Mouse (Mus musculus) heart, adult 11 months (tissue): ENCODE results near the gene Otop1.

Source experiments
- DNase-seq: peaks from one replicate; pipeline ENCODE4 v3.0.0; 2022

The Otop1 gene

GRCm38 (mm10) chr5:38275771-38276170 lies at the start of gene Otop1:
Gene Otop1, plus strand, starts transcription at chr5:38275972.
- peak; percentile 74 for DNase-seq

GRCm38 (mm10) chr5:38235422-38235821 lies 40.4 kb upstream of the Otop1 start:
- peak; percentile 92 for DNase-seq

- peak; percentile 76 for DNase-seq
Observed at GRCm38 (mm10) chr5:38236627-38237026, 39.1 kb upstream of the Otop1 start.

GRCm38 (mm10) chr5:38240727-38241472 lies 34.9 kb upstream of the Otop1 start:
- DNase-seq = peak; percentile 82

- peak; percentile 75 for DNase-seq
Observed at GRCm38 (mm10) chr5:38241473-38241834, 34.3 kb upstream of the Otop1 start.

GRCm38 (mm10) chr5:38241966-38242365 lies 33.8 kb upstream of the Otop1 start:
- DNase-seq = peak; percentile 58

- DNase-seq = peak; percentile 40
Observed at GRCm38 (mm10) chr5:38255195-38255594, 20.6 kb upstream of the Otop1 start.

- DNase-seq = peak; percentile 86
Observed at GRCm38 (mm10) chr5:38255644-38256043, 20.1 kb upstream of the Otop1 start.

- DNase-seq = peak; percentile 58
Observed at GRCm38 (mm10) chr5:38256551-38256950, 19.2 kb upstream of the Otop1 start.

- DNase-seq = peak; percentile 63
Observed at GRCm38 (mm10) chr5:38258034-38258772, 17.6 kb upstream of the Otop1 start.

GRCm38 (mm10) chr5:38258773-38259146 lies 17.0 kb upstream of the Otop1 start:
- peak; percentile 71 for DNase-seq

- DNase-seq = peak; percentile 62
Observed at GRCm38 (mm10) chr5:38259455-38260106, 16.2 kb upstream of the Otop1 start.

GRCm38 (mm10) chr5:38260107-38260682 lies 15.6 kb upstream of the Otop1 start, which contains the start of gene Tmem128:
Gene Tmem128, plus strand, starts transcription at chr5:38260185.
- DNase-seq = peak; percentile 95

GRCm38 (mm10) chr5:38270942-38271341 lies 4.8 kb upstream of the Otop1 start:
- DNase-seq = no peak

- DNase-seq = peak; percentile 54
Observed at GRCm38 (mm10) chr5:38273831-38274230, 1.9 kb upstream of the Otop1 start.

GRCm38 (mm10) chr5:38276451-38276850 lies 679 bp downstream of the Otop1 start:
- peak; percentile 52 for DNase-seq

GRCm38 (mm10) chr5:38277098-38277866 lies 1.5 kb downstream of the Otop1 start:
- no peak for DNase-seq

- no peak for DNase-seq
Observed at GRCm38 (mm10) chr5:38277936-38278600, 2.3 kb downstream of the Otop1 start.

- no peak for DNase-seq
Observed at GRCm38 (mm10) chr5:38280075-38280474, 4.3 kb downstream of the Otop1 start.

GRCm38 (mm10) chr5:38285724-38286123 lies 10.0 kb downstream of the Otop1 start:
- no peak for DNase-seq

- no peak for DNase-seq
Observed at GRCm38 (mm10) chr5:38288476-38288875, 12.7 kb downstream of the Otop1 start.
